Mouse (Mus musculus): Measurements from ENCODE around the gene Gm8914.
"Not testable (repeated sequence)": the region's sequence is repeated elsewhere in the genome, so short reads cannot be mapped to it uniquely, and the experiment has no call there.

Gene Gm8914

DNA sequence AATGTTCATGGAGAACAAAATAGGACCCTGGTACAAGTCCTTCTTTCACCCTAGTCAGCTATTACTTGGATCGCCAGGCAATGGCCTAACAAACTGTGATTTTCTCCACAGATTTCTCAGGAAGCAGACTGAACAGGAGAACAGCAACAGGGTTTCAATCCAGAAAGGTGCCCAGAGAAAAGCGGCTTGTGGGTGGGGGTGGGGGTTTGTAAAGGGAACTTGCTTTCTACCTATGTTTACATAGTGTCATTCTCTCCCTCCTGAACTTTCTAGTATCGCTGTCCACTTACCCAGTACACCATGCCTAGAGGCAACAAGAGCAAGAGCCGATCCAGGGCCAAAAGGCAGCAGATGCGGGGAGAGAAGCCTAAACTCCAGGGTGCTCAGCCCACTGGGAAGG, at the start of gene Gm8914:
Gene Gm8914 (plus strand): TSS at position 301 of the 400 bp plus-strand sequence.
- DNase-seq, result not testable (repeated sequence)

Measured in lung, postnatal 36 days (tissue).